Mouse (Mus musculus): ENCODE measurements around the gene Col23a1. TPM values are rescaled to one million over a fixed set of nuclear protein-coding genes. Genes with fewer than 3 reads are reported as not detected.

Col23a1 gene
- total and polyA plus RNA-seq, 3 experiments = 0.01 to 0.55 TPM; not detected in 1

- peaks cover 21% of the 10 kb centered on the region for H3K36me3 ChIP-seq (replicated peaks)
- no peaks in the 10 kb centered on the region for H3K9me3 ChIP-seq (replicated peaks)
- H3K4me3 ChIP-seq (ENCODE audit: low read depth, low read length) = peak overlapping the region; percentile 98
- no peak for ATAC-seq (ENCODE audit: extremely low read depth, insufficient number of reproducible peaks, low FRiP score, poor library complexity, severe bottlenecking)
- DNase-seq (ENCODE audit: low spot score) = peak; percentile 17
- no peak for TF ChIP-seq POLR2AphosphoS5 (IDR thresholded peaks at IDR 0.05; ENCODE audit: insufficient replicate concordance, low read depth, low read length)
- TF ChIP-seq GATA2 (IDR thresholded peaks at IDR 0.05; ENCODE audit: borderline replicate concordance, low read depth, low read length) = no peak
- no peak for TF ChIP-seq TAL1 (conservative IDR thresholded peaks at IDR 0.05; ENCODE audit: low read depth, low read length)
- no peak for TF ChIP-seq CTCF (IDR thresholded peaks at IDR 0.05; ENCODE audit: low read depth, low read length)
- no peak for TF ChIP-seq GATA1 (IDR thresholded peaks at IDR 0.05; ENCODE audit: borderline replicate concordance, low read length)
- H3K4me1 ChIP-seq (ENCODE audit: insufficient read depth, low read depth, low read length) = peaks cover 32% of the 10 kb centered on the region
- peaks cover 9% of the 10 kb centered on the region; the same call in 1 of the 2 replicates for H3K27me3 ChIP-seq (ENCODE audit: insufficient read depth, low read length)
These were observed 26.4 kb upstream of the Col23a1 start for GRCm38 (mm10) chr11:51263286-51263831.

GRCm38 (mm10) chr11:51264352-51264751, 25.4 kb upstream of the Col23a1 start:
- H3K36me3 ChIP-seq (replicated peaks) = peaks cover 29% of the 10 kb centered on the region
- DNase-seq (ENCODE audit: low spot score) = peak; percentile 22

DNA sequence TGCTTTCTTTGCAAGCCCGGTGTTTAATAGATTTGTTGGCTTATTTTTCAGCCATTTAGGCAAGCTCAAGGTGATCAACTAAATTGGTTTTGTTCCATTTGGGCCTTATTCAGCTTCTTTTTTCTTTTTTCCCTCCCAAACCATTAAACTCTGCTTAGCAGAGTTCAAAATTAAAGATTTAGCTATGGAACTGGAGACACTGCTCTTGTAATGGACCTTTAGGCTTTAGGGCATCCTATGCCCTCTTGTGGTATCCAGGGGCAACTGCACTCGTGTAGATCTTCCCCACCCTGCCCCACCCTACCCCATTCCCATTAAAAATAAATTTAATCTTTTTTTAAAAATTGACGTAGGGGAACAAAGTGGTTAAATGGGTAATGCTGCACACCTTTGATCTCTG, 24.4 kb upstream of the Col23a1 start:
- Histone ChIP-seq H3K4me1 (ENCODE audit: insufficient read depth, low read depth, low read length) (peaks cover 32% of the 10 kb centered on the region), H3K4me3 (ENCODE audit: low read depth, low read length) (peak overlapping the region; percentile 25; the same call in 1 of the 2 replicates), H3K9me3 (replicated peaks) (no peaks in the 10 kb centered on the region), H3K36me3 (replicated peaks) (peaks cover 34% of the 10 kb centered on the region), H3K27me3 (ENCODE audit: insufficient read depth, low read length) (0 out of 2 replicates have a peak, but pooled peaks cover under 1% of the 10 kb centered on the region)
- TF ChIP-seq POLR2AphosphoS5 (IDR thresholded peaks at IDR 0.05; ENCODE audit: insufficient replicate concordance, low read depth, low read length) = no peak
- TF ChIP-seq CTCF (IDR thresholded peaks at IDR 0.05; ENCODE audit: low read depth, low read length) = peak; percentile 38; the same call in 1 of the 2 replicates
- ATAC-seq (ENCODE audit: extremely low read depth, insufficient number of reproducible peaks, low FRiP score, poor library complexity, severe bottlenecking) = no peak
- no peak for DNase-seq (ENCODE audit: low spot score)

More at GRCm38 (mm10) chr11:51264352-51264751, 25.4 kb upstream of the Col23a1 start:
- TF ChIP-seq POLR2AphosphoS5 (IDR thresholded peaks at IDR 0.05; ENCODE audit: insufficient replicate concordance, low read depth, low read length) (no peak), CTCF (IDR thresholded peaks at IDR 0.05; ENCODE audit: low read depth, low read length) (no peak), GATA2 (IDR thresholded peaks at IDR 0.05; ENCODE audit: borderline replicate concordance, low read depth, low read length) (no peak), GATA1 (IDR thresholded peaks at IDR 0.05; ENCODE audit: borderline replicate concordance, low read length) (no peak)
- peaks cover 6% of the 10 kb centered on the region; the same call in 1 of the 2 replicates for H3K27me3 ChIP-seq (ENCODE audit: insufficient read depth, low read length)
- ATAC-seq (ENCODE audit: extremely low read depth, insufficient number of reproducible peaks, low FRiP score, poor library complexity, severe bottlenecking) = peak; percentile 46; the same call in 1 of the 2 replicates
- peaks cover 32% of the 10 kb centered on the region for H3K4me1 ChIP-seq (ENCODE audit: insufficient read depth, low read depth, low read length)
- H3K9me3 ChIP-seq (replicated peaks) = no peaks in the 10 kb centered on the region
- H3K4me3 ChIP-seq (ENCODE audit: low read depth, low read length) = peak overlapping the region; percentile 98

DNA sequence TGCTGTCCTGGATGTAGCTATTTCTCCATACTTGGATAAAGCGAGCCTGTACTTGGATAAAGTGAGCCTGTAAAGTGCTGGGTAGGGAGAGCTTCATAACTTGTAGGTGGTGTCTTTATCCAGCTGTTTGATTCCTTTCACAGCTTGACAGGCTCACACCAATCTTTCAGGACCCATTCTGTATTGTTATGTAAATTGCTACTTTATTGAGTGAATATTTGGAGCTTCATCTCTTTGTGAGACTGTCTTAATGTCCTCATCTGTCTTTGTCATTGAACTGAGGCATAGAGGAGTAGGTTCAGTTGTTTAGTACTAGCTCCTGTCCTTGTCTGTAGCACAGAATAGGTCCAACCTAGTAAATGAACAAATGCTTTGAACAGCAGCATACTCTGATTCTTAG, 15.3 kb upstream of the Col23a1 start:
- no peaks in the 10 kb centered on the region; the same call in 1 of the 2 replicates for H3K4me1 ChIP-seq (ENCODE audit: insufficient read depth, low read depth, low read length)
- no peak overlapping the region for H3K4me3 ChIP-seq (ENCODE audit: low read depth, low read length)
- H3K9me3 ChIP-seq (replicated peaks) = no peaks in the 10 kb centered on the region
- no peak for DNase-seq (ENCODE audit: low spot score)
- H3K27me3 ChIP-seq (ENCODE audit: insufficient read depth, low read length) = no peaks in the 10 kb centered on the region
- peaks cover 86% of the 10 kb centered on the region for H3K36me3 ChIP-seq (replicated peaks)
- TF ChIP-seq GATA2 (IDR thresholded peaks at IDR 0.05; ENCODE audit: borderline replicate concordance, low read depth, low read length) = no peak
- TF ChIP-seq CTCF (IDR thresholded peaks at IDR 0.05; ENCODE audit: low read depth, low read length) = no peak
- no peak for TF ChIP-seq TAL1 (conservative IDR thresholded peaks at IDR 0.05; ENCODE audit: low read depth, low read length)
- no peak for TF ChIP-seq GATA1 (IDR thresholded peaks at IDR 0.05; ENCODE audit: borderline replicate concordance, low read length)
- TF ChIP-seq POLR2AphosphoS5 (IDR thresholded peaks at IDR 0.05; ENCODE audit: insufficient replicate concordance, low read depth, low read length) = no peak
- ATAC-seq (ENCODE audit: extremely low read depth, insufficient number of reproducible peaks, low FRiP score, poor library complexity, severe bottlenecking) = no peak

GRCm38 (mm10) chr11:51290066-51290955, 591 bp downstream of the Col23a1 start:
- DNase-seq (ENCODE audit: low spot score) = no peak
- peaks cover 11% of the 10 kb centered on the region for H3K27me3 ChIP-seq (ENCODE audit: insufficient read depth, low read length)
- ATAC-seq (ENCODE audit: extremely low read depth, insufficient number of reproducible peaks, low FRiP score, poor library complexity, severe bottlenecking) = no peak

GRCm38 (mm10) chr11:51293956-51294530, 4.3 kb downstream of the Col23a1 start:
- no peak for DNase-seq (ENCODE audit: low spot score)
- Histone ChIP-seq H3K27me3 (ENCODE audit: insufficient read depth, low read length) (peaks cover 13% of the 10 kb centered on the region), H3K9me3 (replicated peaks) (peaks cover 5% of the 10 kb centered on the region; the same call in 1 of the 2 replicates), H3K4me1 (ENCODE audit: insufficient read depth, low read depth, low read length) (no peaks in the 10 kb centered on the region), H3K36me3 (replicated peaks) (no peaks in the 10 kb centered on the region), H3K4me3 (ENCODE audit: low read depth, low read length) (no peak overlapping the region)
- ATAC-seq (ENCODE audit: extremely low read depth, insufficient number of reproducible peaks, low FRiP score, poor library complexity, severe bottlenecking) = no peak
- TF ChIP-seq POLR2AphosphoS5 (IDR thresholded peaks at IDR 0.05; ENCODE audit: insufficient replicate concordance, low read depth, low read length) = no peak
- no peak for TF ChIP-seq GATA1 (IDR thresholded peaks at IDR 0.05; ENCODE audit: borderline replicate concordance, low read length)
- no peak for TF ChIP-seq CTCF (IDR thresholded peaks at IDR 0.05; ENCODE audit: low read depth, low read length)
- no peak for TF ChIP-seq TAL1 (conservative IDR thresholded peaks at IDR 0.05; ENCODE audit: low read depth, low read length)
- no peak for TF ChIP-seq GATA2 (IDR thresholded peaks at IDR 0.05; ENCODE audit: borderline replicate concordance, low read depth, low read length)

More at GRCm38 (mm10) chr11:51290066-51290955, 591 bp downstream of the Col23a1 start:
- H3K36me3 ChIP-seq (replicated peaks) = peaks cover 4% of the 10 kb centered on the region
- no peaks in the 10 kb centered on the region for H3K4me1 ChIP-seq (ENCODE audit: insufficient read depth, low read depth, low read length)
- peaks cover 5% of the 10 kb centered on the region; the same call in 1 of the 2 replicates for H3K9me3 ChIP-seq (replicated peaks)
- no peak overlapping the region for H3K4me3 ChIP-seq (ENCODE audit: low read depth, low read length)
- no peak for TF ChIP-seq POLR2AphosphoS5 (IDR thresholded peaks at IDR 0.05; ENCODE audit: insufficient replicate concordance, low read depth, low read length)
- TF ChIP-seq GATA1 (IDR thresholded peaks at IDR 0.05; ENCODE audit: borderline replicate concordance, low read length) = no peak
- TF ChIP-seq TAL1 (conservative IDR thresholded peaks at IDR 0.05; ENCODE audit: low read depth, low read length) = no peak
- TF ChIP-seq CTCF (IDR thresholded peaks at IDR 0.05; ENCODE audit: low read depth, low read length) = no peak
- no peak for TF ChIP-seq GATA2 (IDR thresholded peaks at IDR 0.05; ENCODE audit: borderline replicate concordance, low read depth, low read length)
